Mouse (Mus musculus): ENCODE measurements around the gene Olfr815.
"Not testable (repeated sequence)": the region's sequence is repeated elsewhere in the genome, so short reads cannot be mapped to it uniquely, and the experiment has no call there.

Olfr815 gene

GRCm38 (mm10) chr10:129905767-129906166 is at the start of gene Olfr815:
Gene Olfr815, minus strand, starts transcription at chr10:129905867.
- not testable (repeated sequence) for DNase-seq

- no peak for DNase-seq
Measured at GRCm38 (mm10) chr10:129949000-129949399, 43.3 kb upstream of the Olfr815 start, which contains the start of gene Olfr818. Gene Olfr818, minus strand, starts transcription at chr10:129949100.

GRCm38 (mm10) chr10:129915497-129915896 is 9.8 kb upstream of the Olfr815 start, which contains the start of gene Olfr816:
Gene Olfr816, minus strand, starts transcription at chr10:129915597.
- no peak for DNase-seq

- DNase-seq, result no peak
Measured at GRCm38 (mm10) chr10:129885934-129886333, 19.7 kb downstream of the Olfr815 start.

- DNase-seq, result not testable (repeated sequence)
Measured at GRCm38 (mm10) chr10:129885496-129885895, 20.2 kb downstream of the Olfr815 start.

- DNase-seq, result not testable (repeated sequence)
Measured at GRCm38 (mm10) chr10:129879751-129880150, 25.9 kb downstream of the Olfr815 start, which contains the start of gene Olfr814. Gene Olfr814, minus strand, starts transcription at chr10:129879851.

GRCm38 (mm10) chr10:129855067-129855466 is 50.6 kb downstream of the Olfr815 start, which contains the start of gene Olfr813:
Gene Olfr813, plus strand, starts transcription at chr10:129855367.
- no peak for DNase-seq

Data from kidney, postnatal 14 days (tissue).